Mouse (Mus musculus) adrenal gland, adult (tissue): ENCODE data around the gene Srgap2.

Experiments
- DNase-seq, 2 experiments: peaks; one replicate each; pipeline ENCODE4 v3.0.0; 2022 to 2023; ENCODE audit warnings: low spot score in 1 of 2; ENCODE audit not compliant: inconsistent age in 2 of 2

The Srgap2 gene

DNA sequence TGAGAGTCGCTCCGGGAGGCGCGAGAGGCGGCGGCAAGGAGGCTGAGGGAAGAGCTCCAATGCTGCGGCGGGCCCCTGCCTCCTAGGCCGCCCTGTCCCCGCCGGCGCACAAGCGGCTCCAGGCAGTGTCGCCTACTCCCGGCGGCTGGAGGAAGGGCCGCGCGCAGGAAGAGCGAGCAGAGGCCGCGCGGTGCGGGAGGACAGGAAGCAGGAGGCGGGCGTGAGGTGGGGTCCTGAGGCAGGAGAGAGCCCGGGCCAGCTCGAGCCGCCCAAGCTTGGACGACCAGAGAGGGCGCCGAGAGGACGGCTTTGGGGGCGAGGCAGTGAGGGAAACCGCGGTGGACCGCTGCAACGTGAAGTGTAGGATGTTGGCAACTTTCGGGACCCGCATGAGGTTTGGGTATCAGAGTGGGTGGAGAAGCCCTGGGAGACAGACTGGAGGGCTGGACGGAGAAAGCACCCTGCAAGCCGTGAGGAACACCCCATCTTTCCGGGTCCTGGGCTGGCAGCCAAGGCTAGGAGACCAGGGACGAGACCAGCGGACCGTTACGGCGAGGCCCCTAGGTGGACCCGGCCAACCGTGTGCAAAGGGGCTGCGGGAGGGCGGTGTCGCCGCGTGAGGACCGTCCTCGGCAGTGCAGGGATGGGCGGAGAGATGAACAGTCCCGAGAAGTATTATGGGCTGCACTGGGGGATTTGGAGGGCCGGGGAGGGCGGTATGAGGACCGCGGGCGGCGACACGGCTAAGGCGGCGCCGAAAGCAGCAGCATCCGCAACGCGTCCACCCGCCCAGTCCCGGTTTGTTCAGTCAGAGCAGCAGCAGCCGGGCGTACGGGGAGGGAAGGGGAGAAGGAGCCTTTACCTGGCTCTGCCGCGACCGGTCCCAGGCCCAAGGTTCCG lies 531 bp downstream of the Srgap2 start:
- DNase-seq: peak; percentile 77 to 90

DNA sequence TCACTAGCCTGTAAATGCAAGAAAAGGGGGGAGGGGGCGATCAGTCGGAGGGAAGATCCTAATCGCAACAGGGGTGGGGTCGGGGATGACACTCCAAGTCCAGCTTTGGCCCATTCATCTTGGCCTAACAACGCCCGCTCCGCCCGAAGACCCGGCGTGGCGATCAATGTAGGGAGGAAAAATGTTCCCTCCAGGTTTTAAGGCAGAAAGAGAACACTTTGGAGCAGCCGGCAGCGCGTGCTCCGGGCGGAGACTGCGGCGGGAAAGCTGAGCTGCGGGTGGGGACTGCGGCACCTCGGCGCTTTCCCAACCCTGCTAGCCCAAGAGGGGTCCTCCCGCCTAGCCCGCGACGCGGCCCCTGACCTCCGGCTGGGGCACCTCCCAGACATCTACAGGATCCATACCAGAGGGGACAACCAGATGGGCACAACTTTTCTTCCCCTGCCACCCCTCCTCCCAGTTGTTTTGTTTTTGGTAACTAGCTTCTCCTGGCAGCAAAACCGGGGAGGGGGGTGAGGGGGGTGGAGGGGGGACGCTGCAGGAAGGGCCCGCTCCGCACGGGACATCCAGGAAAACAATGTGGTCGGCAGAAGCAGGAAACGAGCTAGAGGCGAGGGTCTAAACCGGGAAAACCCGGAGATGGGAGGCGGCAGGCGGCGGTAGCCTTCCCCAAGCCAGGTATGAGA lies 1.4 kb downstream of the Srgap2 start:
- peak; percentile 53 to 83 for DNase-seq

- DNase-seq: peak; percentile 46 to 77
Observed at GRCm38 (mm10) chr1:131525101-131525585, 2.0 kb downstream of the Srgap2 start.

GRCm38 (mm10) chr1:131523794-131524193 lies 3.4 kb downstream of the Srgap2 start:
- DNase-seq: peak in 1 of 2 experiments; percentile 53

GRCm38 (mm10) chr1:131516588-131516987 lies 10.6 kb downstream of the Srgap2 start:
- no peak for DNase-seq

- DNase-seq: no peak
Observed at GRCm38 (mm10) chr1:131514197-131514596, 13.0 kb downstream of the Srgap2 start.

DNA sequence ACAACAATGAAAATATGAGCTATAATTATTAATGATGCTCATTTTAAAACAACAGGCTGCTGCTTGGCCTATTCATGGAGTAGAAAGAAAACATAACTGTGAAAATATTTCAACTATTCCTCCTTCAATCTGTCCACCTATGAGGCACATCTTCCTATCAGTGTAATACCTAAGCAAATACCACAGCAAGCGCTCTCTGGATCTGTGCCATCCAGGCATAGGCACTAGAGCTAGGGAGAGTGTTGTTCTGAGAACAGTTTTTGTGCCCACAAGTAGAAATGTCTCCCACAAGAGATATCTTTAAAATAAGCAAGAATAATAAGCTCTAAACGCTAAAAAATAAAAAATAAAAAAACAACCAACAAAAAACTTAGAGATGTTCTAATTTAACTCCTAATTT lies 14.0 kb downstream of the Srgap2 start:
- no peak for DNase-seq

DNA sequence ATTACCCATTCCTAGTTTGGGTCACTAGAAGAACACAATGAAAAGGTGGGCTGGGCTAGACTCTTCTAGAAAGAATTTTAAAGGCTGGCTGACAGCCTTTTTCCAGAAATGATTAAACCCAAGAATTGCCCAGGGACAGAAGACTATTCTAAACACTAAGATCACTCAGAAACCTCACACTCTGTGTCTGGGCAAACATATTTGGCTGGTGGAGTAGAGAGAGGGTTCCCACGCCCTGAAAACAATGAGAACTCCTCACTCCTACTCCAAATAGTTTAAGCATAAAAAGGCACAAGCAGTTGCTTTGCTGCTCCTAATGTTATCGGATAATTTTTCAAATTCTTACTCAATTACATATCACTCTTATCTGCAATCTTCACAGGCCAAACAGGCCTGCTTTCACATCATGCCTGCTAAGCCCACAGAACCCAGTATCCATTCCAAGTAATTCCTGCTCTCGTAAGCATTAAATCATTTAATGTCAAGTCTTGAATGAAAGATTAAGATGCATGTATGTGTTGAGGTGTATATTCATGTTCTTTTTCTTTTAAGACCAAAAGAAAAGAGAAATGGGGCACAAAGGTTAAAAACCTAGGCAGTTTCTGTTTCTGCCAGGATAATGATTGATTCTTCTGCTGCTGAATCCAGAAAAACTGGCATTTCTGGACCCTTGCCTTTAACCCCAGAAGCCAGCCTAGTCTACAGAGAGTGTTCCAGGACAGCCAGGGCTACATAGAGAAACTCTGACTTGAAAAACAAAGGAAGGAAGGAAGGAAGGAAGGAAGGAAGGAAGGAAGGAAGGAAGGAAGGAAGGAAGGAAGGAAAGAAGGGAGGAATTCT lies 15.3 kb downstream of the Srgap2 start:
- DNase-seq: no peak

DNA sequence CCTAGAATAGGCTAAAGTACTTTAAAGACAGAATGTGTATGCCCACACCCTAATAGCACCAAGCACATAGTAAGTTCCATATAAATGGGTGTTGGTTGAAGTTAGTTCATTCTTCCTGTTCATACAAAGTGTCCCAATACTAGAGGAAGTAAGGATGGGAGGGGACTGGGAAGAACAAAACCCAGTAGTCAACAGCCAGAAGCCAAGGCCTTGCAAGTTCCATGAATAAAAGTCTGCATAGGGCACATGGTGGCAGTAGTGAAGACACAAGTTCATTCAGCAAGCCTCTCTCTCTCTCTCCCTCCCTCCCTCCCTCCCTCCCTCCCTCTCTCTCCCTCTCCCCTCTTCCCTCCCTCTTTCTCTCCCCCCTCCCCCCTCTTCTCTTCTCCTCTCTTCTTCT lies 16.0 kb downstream of the Srgap2 start:
- DNase-seq: no peak

GRCm38 (mm10) chr1:131501681-131502080 lies 25.5 kb downstream of the Srgap2 start:
- no peak for DNase-seq

GRCm38 (mm10) chr1:131498231-131498630 lies 28.9 kb downstream of the Srgap2 start:
- DNase-seq: no peak

DNA sequence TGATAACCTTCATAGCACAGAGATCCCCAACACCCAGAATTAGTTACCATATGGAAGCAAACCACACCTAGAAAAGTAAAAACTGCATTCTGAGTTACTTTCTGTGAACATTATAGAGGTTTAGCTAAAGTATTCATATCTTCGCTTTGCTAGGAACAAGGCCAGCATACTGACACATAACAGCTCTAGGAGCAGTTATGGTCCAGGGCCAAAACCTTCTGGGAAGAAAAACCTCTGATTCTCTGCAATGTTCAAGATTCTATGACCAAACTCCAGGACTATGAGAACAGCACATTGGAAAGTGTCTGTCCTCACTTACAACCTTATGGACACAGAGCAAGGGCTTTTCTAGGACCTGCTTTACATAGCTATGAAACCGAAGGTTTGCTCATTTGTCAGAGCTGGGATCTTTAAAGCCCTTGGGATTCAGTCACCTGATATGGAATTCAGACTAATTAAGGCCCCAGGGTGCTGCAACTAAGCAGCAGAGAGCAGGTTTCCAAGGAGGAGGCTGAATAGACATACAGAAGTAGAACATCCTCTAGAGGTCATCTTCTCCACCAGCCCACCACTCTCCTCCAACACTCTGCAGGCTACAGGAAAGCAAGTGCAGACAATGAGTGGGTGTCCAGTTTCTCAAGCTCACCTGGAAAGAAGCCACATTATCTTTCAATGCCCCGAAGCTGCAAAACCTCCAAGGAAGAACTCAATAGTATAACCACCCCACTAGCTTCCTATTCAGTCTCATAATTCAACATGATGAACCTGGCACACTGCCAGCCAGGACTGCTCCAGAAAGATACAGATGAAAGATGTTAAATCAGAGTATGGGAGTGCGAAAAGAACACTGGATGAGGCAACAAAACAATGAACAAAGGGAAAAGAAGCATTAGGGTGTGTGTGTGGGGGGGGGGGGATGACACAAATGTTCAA lies 32.9 kb downstream of the Srgap2 start:
- DNase-seq: peak; percentile 42 to 69

DNA sequence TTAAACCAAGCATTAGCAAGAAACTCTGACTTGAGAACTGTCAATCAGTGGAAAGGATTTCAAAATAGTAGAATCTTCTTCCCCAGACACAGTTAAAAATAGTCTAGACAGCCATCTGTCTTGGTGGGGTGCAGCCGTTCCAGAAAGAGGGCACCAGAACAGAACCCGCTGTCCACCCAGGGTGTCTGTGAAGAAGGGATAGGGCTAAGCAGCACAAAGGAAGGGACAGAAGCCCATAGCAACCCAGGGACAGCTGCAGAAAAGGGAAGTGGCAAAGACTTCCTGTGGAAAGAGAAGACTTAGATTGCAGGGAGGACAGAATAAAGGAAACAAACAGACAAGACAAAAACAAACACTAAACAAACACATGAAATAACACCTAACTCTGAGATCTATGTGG lies 34.8 kb downstream of the Srgap2 start:
- no peak for DNase-seq

DNA sequence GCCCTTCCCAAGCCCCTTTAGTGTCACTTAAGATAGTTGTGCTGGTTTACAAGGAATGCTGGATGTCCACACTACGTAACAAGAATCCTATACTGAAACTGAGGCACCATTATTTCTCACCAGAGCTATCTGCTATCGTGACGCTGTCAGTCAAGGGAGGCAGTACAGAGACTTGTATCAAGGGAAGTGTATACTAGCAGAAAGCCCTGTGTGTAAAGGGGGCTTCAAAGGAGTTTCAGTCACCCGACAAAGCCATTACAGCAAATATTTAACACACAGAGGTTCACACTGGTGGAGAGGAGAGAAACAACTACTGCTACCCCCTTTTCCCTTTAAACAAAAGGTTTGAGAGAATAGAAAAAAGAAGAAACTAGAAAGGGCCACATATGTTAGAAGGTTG lies 35.6 kb downstream of the Srgap2 start:
- no peak for DNase-seq

GRCm38 (mm10) chr1:131489312-131489711 lies 37.8 kb downstream of the Srgap2 start:
- no peak for DNase-seq

GRCm38 (mm10) chr1:131486094-131486850 lies 40.9 kb downstream of the Srgap2 start:
- no peak for DNase-seq

DNA sequence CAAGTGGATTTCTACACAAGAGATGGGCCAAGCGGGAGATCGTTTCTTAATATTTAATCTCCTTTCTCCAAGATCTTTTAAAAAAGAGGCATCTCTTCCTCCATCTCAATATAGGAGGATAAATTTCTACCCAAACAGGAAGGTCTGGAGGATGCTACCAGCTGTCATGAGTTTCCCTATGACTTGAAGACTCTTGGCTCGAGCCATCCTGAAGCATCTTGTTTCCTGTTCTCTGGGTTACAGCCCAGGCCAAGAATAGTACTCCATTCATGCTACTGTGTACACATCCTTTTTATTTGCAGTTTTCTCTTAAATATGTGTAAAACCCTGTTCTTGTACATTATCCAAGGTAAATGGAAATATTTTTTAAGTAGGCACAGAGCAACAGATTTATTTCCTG lies 44.9 kb downstream of the Srgap2 start:
- no peak for DNase-seq

DNA sequence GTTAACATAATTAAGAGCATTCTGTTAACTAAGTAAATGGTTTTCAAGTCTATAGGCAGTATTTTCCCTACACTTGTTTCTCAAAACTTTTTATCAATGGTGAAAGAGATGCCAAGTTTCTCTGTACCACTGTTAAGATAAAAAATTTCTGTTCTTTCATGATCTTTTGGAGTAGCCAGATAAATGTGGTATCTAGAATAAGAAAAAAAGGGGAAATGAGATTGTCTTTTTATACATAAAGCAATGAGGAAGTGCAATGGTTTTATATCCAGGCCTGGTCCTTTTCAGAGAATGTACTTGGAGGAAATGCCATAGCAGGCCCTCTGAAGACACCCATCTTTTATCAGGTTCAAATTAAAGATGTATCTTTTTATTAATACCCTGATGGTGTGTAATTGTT lies 45.8 kb downstream of the Srgap2 start:
- no peak for DNase-seq

GRCm38 (mm10) chr1:131478770-131479305 lies 48.3 kb downstream of the Srgap2 start:
- peak in 1 of 2 experiments; percentile 49 for DNase-seq
